In the genomic region with DNA sequence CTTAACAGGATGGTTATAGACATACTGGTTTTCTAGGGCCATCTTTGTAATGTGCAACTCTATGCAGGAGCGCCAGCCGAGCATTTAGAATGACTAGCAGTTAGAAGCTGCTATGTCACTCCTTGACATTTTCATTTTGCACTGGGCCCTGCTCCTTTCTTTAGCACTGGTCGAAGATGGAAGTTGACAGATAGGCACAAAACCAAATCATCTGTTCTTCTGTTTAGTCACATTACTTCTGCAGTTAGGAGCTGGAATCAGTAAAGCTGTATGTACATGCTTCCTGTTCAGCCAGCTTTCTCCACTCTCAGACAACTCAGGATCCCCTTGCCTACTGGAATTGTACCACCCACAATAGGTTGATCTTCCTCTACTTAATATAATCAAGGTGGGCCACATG, we compare ENCODE assay signal across 9 mouse cellular contexts. TPM values are rescaled to one million over a fixed set of nuclear protein-coding genes. Genes with fewer than 3 reads are reported as not detected.
A peak's percentile ranks its signal among the peaks of the same experiment; 100 is the strongest.
DNase-seq lines count a peak whose midpoint lies in the region; ATAC-seq lines count a peak whose summit lies in the region.
"Had no signal": no experiment of that assay in that cellular context is flagged by ENCODE, and none has a peak within 500 bp of the region (broad histone marks: within the 10 kb centered on the region; RNA-seq: fewer than 3 reads in every experiment).

No protein-coding gene starts in this region.

- H3K9me3 ChIP-seq in kidney, embryonic 14.5 days (ENCODE audit: control insufficient read depth, low read length), result no peaks in the 10 kb centered on the region
- no peaks in the 10 kb centered on the region for H3K9me3 ChIP-seq in embryonic facial prominence, embryonic 12.5 days

- no peak overlapping the region for H3K27ac ChIP-seq in kidney, embryonic 14.5 days (ENCODE audit: low read depth, low read length)
- H3K27ac ChIP-seq in embryonic facial prominence, embryonic 12.5 days, result no peak overlapping the region

- DNase-seq in kidney, postnatal 4 days, result no peak
- DNase-seq in induced T-regulatory cell, adult 2 months (ENCODE audit: low read depth), result peak; percentile 11
- peak; percentile 13 for DNase-seq in naive thymus-derived CD4-positive, alpha-beta T cell, adult 2 months (ENCODE audit: low read depth)
- no peak for DNase-seq in thymus, adult 18-20 months
- DNase-seq in gastrocnemius, postnatal 25 days, result no peak
- no peak for DNase-seq in frontal cortex, adult 2 months (ENCODE audit: extremely low spot score in 1 of 2, low spot score in 1 of 2)
- DNase-seq: right cerebral cortex, postnatal 4 days had no signal

- no peak for ATAC-seq in kidney, embryonic 14.5 days (ENCODE audit: low FRiP score, low TSS enrichment)
- ATAC-seq in embryonic facial prominence, embryonic 12.5 days (ENCODE audit: insufficient number of reproducible peaks, insufficient read depth, low FRiP score, low TSS enrichment), result no peak

- no peak overlapping the region for H3K9ac ChIP-seq in kidney, embryonic 14.5 days (ENCODE audit: low read depth, low read length)
- no peak overlapping the region for H3K9ac ChIP-seq in embryonic facial prominence, embryonic 12.5 days

- H3K4me1 ChIP-seq in kidney, embryonic 14.5 days (ENCODE audit: control insufficient read depth, insufficient read depth, low read length), result peaks cover 8% of the 10 kb centered on the region; the same call in 1 of the 2 replicates
- peaks cover 9% of the 10 kb centered on the region for H3K4me1 ChIP-seq in embryonic facial prominence, embryonic 12.5 days

- WGBS in kidney, embryonic 14.5 days, result 95% methylated on average over 3 of the region's 3 CpGs
- WGBS in embryonic facial prominence, embryonic 12.5 days, result 93% methylated on average over 3 of the region's 3 CpGs

- H3K4me2 ChIP-seq in kidney, embryonic 14.5 days (replicated peaks; ENCODE audit: low read depth, low read length), result peak overlapping the region; percentile 54; the same call in 1 of the 2 replicates
- H3K4me2 ChIP-seq in embryonic facial prominence, embryonic 12.5 days (replicated peaks), result peak overlapping the region; percentile 48; the same call in 1 of the 2 replicates

- H3K36me3 ChIP-seq in kidney, embryonic 14.5 days (ENCODE audit: control insufficient read depth, insufficient read depth, low read length), result peaks cover 16% of the 10 kb centered on the region
- H3K36me3 ChIP-seq in embryonic facial prominence, embryonic 12.5 days, result peaks cover 11% of the 10 kb centered on the region

- no peaks in the 10 kb centered on the region for H3K27me3 ChIP-seq in kidney, embryonic 14.5 days (ENCODE audit: control insufficient read depth, insufficient read depth, low read length)
- no peaks in the 10 kb centered on the region for H3K27me3 ChIP-seq in embryonic facial prominence, embryonic 12.5 days

- H3K4me3 ChIP-seq in kidney, embryonic 14.5 days (ENCODE audit: low read length), result no peak overlapping the region
- H3K4me3 ChIP-seq in embryonic facial prominence, embryonic 12.5 days, result peak overlapping the region; percentile 83; the same call in 1 of the 2 replicates

RNA-seq across cellular contexts. Expression of a gene that starts 1.6 kb away (rescaled TPM):
- 20.6 and 32.9 TPM in 2 replicates for polyA plus RNA-seq in kidney, embryonic 14.5 days (2014; fragmentation: Nextera tagmentation; extraction: Ambion mirVana)
- polyA plus RNA-seq in embryonic facial prominence, embryonic 12.5 days (2016; fragmentation: Nextera tagmentation; extraction: Ambion mirVana), result 31.0 and 34.7 TPM in 2 replicates
- 10 to 100 TPM; 13.5 to 14.8 TPM for total RNA-seq in gastrocnemius, postnatal 25 days (2021)
- polyA plus RNA-seq in frontal cortex, adult 2 months (2012; rRNA removed), result 9.9 and 11.6 TPM in 2 replicates

RNA-seq across cellular contexts. Expression of a gene that starts 18.2 kb away (rescaled TPM):
- 0.09 TPM in 1 of 2 replicates, not detected in the other for polyA plus RNA-seq in kidney, embryonic 14.5 days (2014; fragmentation: Nextera tagmentation; extraction: Ambion mirVana)
- 0.41 and 0.58 TPM in 2 replicates for polyA plus RNA-seq in embryonic facial prominence, embryonic 12.5 days (2016; fragmentation: Nextera tagmentation; extraction: Ambion mirVana)
- 1 to 10 TPM; 1.0 to 1.4 TPM for total RNA-seq in gastrocnemius, postnatal 25 days (2021)
- 0.72 and 1.0 TPM in 2 replicates for polyA plus RNA-seq in frontal cortex, adult 2 months (2012; rRNA removed)

RNA-seq across cellular contexts. Expression of a gene that starts 48.3 kb away (rescaled TPM):
- polyA plus RNA-seq in kidney, embryonic 14.5 days (2014; fragmentation: Nextera tagmentation; extraction: Ambion mirVana), result 183 and 293 TPM in 2 replicates
- polyA plus RNA-seq in embryonic facial prominence, embryonic 12.5 days (2016; fragmentation: Nextera tagmentation; extraction: Ambion mirVana), result 179 and 181 TPM in 2 replicates
- 1 to 10 TPM; 8.6 to 9.7 TPM for total RNA-seq in gastrocnemius, postnatal 25 days (2021)
- polyA plus RNA-seq in frontal cortex, adult 2 months (2012; rRNA removed), result 17.2 and 17.7 TPM in 2 replicates

RNA-seq across cellular contexts. Expression of a gene that starts 48.4 kb away (rescaled TPM):
- 16.9 and 19.7 TPM in 2 replicates for polyA plus RNA-seq in kidney, embryonic 14.5 days (2014; fragmentation: Nextera tagmentation; extraction: Ambion mirVana)
- polyA plus RNA-seq in embryonic facial prominence, embryonic 12.5 days (2016; fragmentation: Nextera tagmentation; extraction: Ambion mirVana), result 15.7 and 20.2 TPM in 2 replicates
- total RNA-seq in gastrocnemius, postnatal 25 days (2021), result 10 to 100 TPM; 10.2 to 10.4 TPM
- 32.9 and 36.1 TPM in 2 replicates for polyA plus RNA-seq in frontal cortex, adult 2 months (2012; rRNA removed)

RNA-seq across cellular contexts. Expression of a gene that starts 48.6 kb away (rescaled TPM):
- polyA plus RNA-seq in kidney, embryonic 14.5 days (2014; fragmentation: Nextera tagmentation; extraction: Ambion mirVana), result 3.1 and 5.5 TPM in 2 replicates
- 10.1 and 11.6 TPM in 2 replicates for polyA plus RNA-seq in embryonic facial prominence, embryonic 12.5 days (2016; fragmentation: Nextera tagmentation; extraction: Ambion mirVana)
- total RNA-seq in gastrocnemius, postnatal 25 days (2021), result not detected
- polyA plus RNA-seq in frontal cortex, adult 2 months (2012; rRNA removed), result 17.1 and 18.6 TPM in 2 replicates

Comparison
In these comparisons a context has a peak if more than half of its experiments do, and no peak if none do; other contexts are left out.
1. DNase-seq: peak in induced T-regulatory cell, adult 2 months (single experiment) and naive thymus-derived CD4-positive, alpha-beta T cell, adult 2 months (single experiment); none in kidney, postnatal 4 days (0 of 2), thymus, adult 18-20 months (0 of 2), gastrocnemius, postnatal 25 days (single experiment) and frontal cortex, adult 2 months (0 of 2).